Mouse (Mus musculus) forebrain, embryonic 11.5 days (tissue): ENCODE data around the gene Tenm4. TPM values are rescaled to one million over a fixed set of nuclear protein-coding genes. Genes with fewer than 3 reads are reported as not detected.

ENCODE experiments used
- ATAC-seq: fragments of 200-750 bp; cut with Nextera tagmentation; replicated peaks from 2 replicates; pipeline ENCODE4 v1.8.0; 2017; ENCODE audit warnings: moderate TSS enrichment; ENCODE audit not compliant: low FRiP score
- DNase-seq: peaks from one replicate; pipeline ENCODE4 v3.0.0-alpha.2; 2017; ENCODE audit warnings: low spot score
- H3K27ac ChIP-seq: fragments of 300-500 bp; sonication (generic); 2 replicates; pipeline ENCODE4 v1.5.1; 2014; ENCODE audit warnings: low read depth, low read length
- H3K27me3 ChIP-seq: fragments of 300-500 bp; sonication (generic); 2 replicates; pipeline ENCODE4 v1.6.1; 2014; ENCODE audit warnings: mild to moderate bottlenecking, low read length, mixed read lengths; ENCODE audit not compliant: control insufficient read depth, insufficient read depth
- H3K36me3 ChIP-seq: fragments of 300-500 bp; sonication (generic); 2 replicates; pipeline ENCODE4 v1.6.1; 2014; ENCODE audit warnings: mild to moderate bottlenecking, low read length, moderate library complexity, mixed read lengths; ENCODE audit not compliant: control insufficient read depth, insufficient read depth
- H3K4me1 ChIP-seq: fragments of 300-500 bp; sonication (generic); replicated peaks from 2 replicates; pipeline ENCODE4 v1.6.1; 2014; ENCODE audit warnings: low read length, mixed read lengths; ENCODE audit not compliant: control insufficient read depth, insufficient read depth
- H3K4me2 ChIP-seq: fragments of 300-500 bp; sonication (generic); 2 replicates; pipeline ENCODE4 v1.6.1; 2014; ENCODE audit warnings: low read depth, mild to moderate bottlenecking, low read length, moderate library complexity, mixed read lengths; ENCODE audit not compliant: severe bottlenecking
- H3K4me3 ChIP-seq: fragments of 300-500 bp; sonication (generic); 2 replicates; pipeline ENCODE4 v1.5.1; 2014; ENCODE audit warnings: low read depth, low read length
- H3K9ac ChIP-seq: fragments of 300-500 bp; sonication (generic); 2 replicates; pipeline ENCODE4 v1.6.1; 2014; ENCODE audit warnings: low read length
- H3K9me3 ChIP-seq: fragments of 300-500 bp; sonication (generic); 2 replicates; pipeline ENCODE4 v1.6.1; 2016; ENCODE audit warnings: low read length, mixed read lengths; ENCODE audit not compliant: control insufficient read depth
- WGBS: fragments of 180-500 bp; shearing (Covaris S2); extraction: QIAGEN DNeasy Blood & Tissue Kit; methylation state at CpG from one replicate; pipeline ENCODE4 v1.1.7; 2014; 5-methylcytosine and 5-hydroxymethylcytosine counted together
- polyA plus RNA-seq: library from polyadenylated mRNA; unstranded; fragments of >200 nt; fragmentation: Nextera tagmentation; extraction: Ambion mirVana; gene quantifications from 2 replicates; pipeline ENCODE4 v1.2.1, GENCODE M21; 2014

Gene Tenm4
- polyA plus RNA-seq, 1 experiment from 2014 or later, result 47.9 TPM

- no peaks in the 10 kb centered on the region for H3K9me3 ChIP-seq
- H3K27ac ChIP-seq, result no peak overlapping the region
- 67% methylated on average over 11 of the region's 11 CpGs for WGBS
Observed at GRCm38 (mm10) chr7:96400411-96400810, 229.4 kb downstream of the Tenm4 start.

GRCm38 (mm10) chr7:96406630-96407214 lies 235.7 kb downstream of the Tenm4 start:
- Histone ChIP-seq H3K27ac (no peak overlapping the region), H3K4me1 (peaks cover 1% of the 10 kb centered on the region; the same call in 1 of the 2 replicates), H3K4me3 (no peak overlapping the region), H3K36me3 (no peaks in the 10 kb centered on the region), H3K9ac (no peak overlapping the region), H3K27me3 (no peaks in the 10 kb centered on the region), H3K9me3 (no peaks in the 10 kb centered on the region), H3K4me2 (no peak overlapping the region)
- ATAC-seq, result no peak
- no peak for DNase-seq
- 77% methylated on average over 8 of the region's 8 CpGs for WGBS

More at GRCm38 (mm10) chr7:96400411-96400810, 229.4 kb downstream of the Tenm4 start:
- no peak for DNase-seq
- ATAC-seq, result no peak
- Histone ChIP-seq H3K9ac (no peak overlapping the region), H3K27me3 (no peaks in the 10 kb centered on the region), H3K4me2 (no peak overlapping the region), H3K4me1 (no peaks in the 10 kb centered on the region), H3K36me3 (no peaks in the 10 kb centered on the region), H3K4me3 (no peak overlapping the region)

- DNase-seq (no peak), ATAC-seq (peak; percentile 45; the same call in 1 of the 2 replicates)
- Histone ChIP-seq H3K9me3 (no peaks in the 10 kb centered on the region), H3K36me3 (no peaks in the 10 kb centered on the region), H3K27ac (no peak overlapping the region), H3K4me2 (no peak overlapping the region), H3K9ac (no peak overlapping the region), H3K27me3 (no peaks in the 10 kb centered on the region), H3K4me3 (no peak overlapping the region), H3K4me1 (peaks cover 1% of the 10 kb centered on the region; the same call in 1 of the 2 replicates)
- 55% methylated on average over 6 of the region's 6 CpGs for WGBS
Observed at GRCm38 (mm10) chr7:96408161-96408889, 237.3 kb downstream of the Tenm4 start.

- ATAC-seq (no peak), DNase-seq (no peak)
- no peaks in the 10 kb centered on the region for H3K36me3 ChIP-seq
- H3K9me3 ChIP-seq, result no peaks in the 10 kb centered on the region
- no peak overlapping the region for H3K4me2 ChIP-seq
- H3K4me3 ChIP-seq, result no peak overlapping the region
- H3K27me3 ChIP-seq, result no peaks in the 10 kb centered on the region
- WGBS, result 74% methylated on average over 11 of the region's 11 CpGs
- H3K27ac ChIP-seq, result no peak overlapping the region
- H3K4me1 ChIP-seq, result peaks cover 1% of the 10 kb centered on the region; the same call in 1 of the 2 replicates
- no peak overlapping the region for H3K9ac ChIP-seq
Observed at GRCm38 (mm10) chr7:96409323-96409880, 238.4 kb downstream of the Tenm4 start.

- Histone ChIP-seq H3K27ac (no peak overlapping the region), H3K4me2 (no peak overlapping the region), H3K4me1 (peaks cover 2% of the 10 kb centered on the region; the same call in 1 of the 2 replicates), H3K9me3 (no peaks in the 10 kb centered on the region), H3K4me3 (no peak overlapping the region), H3K36me3 (no peaks in the 10 kb centered on the region), H3K27me3 (no peaks in the 10 kb centered on the region), H3K9ac (no peak overlapping the region)
- no peak for ATAC-seq
- 42% methylated on average over 1 of the region's 1 CpGs for WGBS
- DNase-seq, result no peak
Observed at GRCm38 (mm10) chr7:96413822-96414221, 242.8 kb downstream of the Tenm4 start.

- Histone ChIP-seq H3K4me2 (no peak overlapping the region), H3K27ac (no peak overlapping the region), H3K9me3 (no peaks in the 10 kb centered on the region), H3K9ac (no peak overlapping the region), H3K27me3 (no peaks in the 10 kb centered on the region), H3K4me1 (0 out of 2 replicates have a peak, but pooled peaks cover 2% of the 10 kb centered on the region), H3K36me3 (no peaks in the 10 kb centered on the region), H3K4me3 (no peak overlapping the region)
- DNase-seq, result no peak
- 83% methylated on average over 9 of the region's 9 CpGs for WGBS
- ATAC-seq, result no peak
Observed at GRCm38 (mm10) chr7:96414290-96415055, 243.4 kb downstream of the Tenm4 start.

- Histone ChIP-seq H3K27ac (no peak overlapping the region), H3K9ac (no peak overlapping the region), H3K36me3 (no peaks in the 10 kb centered on the region), H3K4me2 (no peak overlapping the region), H3K9me3 (no peaks in the 10 kb centered on the region), H3K4me1 (0 out of 2 replicates have a peak, but pooled peaks cover 2% of the 10 kb centered on the region), H3K27me3 (no peaks in the 10 kb centered on the region), H3K4me3 (no peak overlapping the region)
- DNase-seq (no peak), ATAC-seq (no peak)
- WGBS, result 85% methylated on average over 13 of the region's 13 CpGs
Observed at GRCm38 (mm10) chr7:96417251-96418004, 246.4 kb downstream of the Tenm4 start.

GRCm38 (mm10) chr7:96418146-96418545 lies 247.1 kb downstream of the Tenm4 start:
- 0 out of 2 replicates have a peak, but pooled peaks cover 2% of the 10 kb centered on the region for H3K4me1 ChIP-seq
- no peaks in the 10 kb centered on the region for H3K9me3 ChIP-seq
- no peaks in the 10 kb centered on the region for H3K27me3 ChIP-seq
- no peaks in the 10 kb centered on the region for H3K36me3 ChIP-seq
- ATAC-seq (no peak), DNase-seq (no peak)
- no peak overlapping the region for H3K4me3 ChIP-seq
- no peak overlapping the region for H3K9ac ChIP-seq
- no peak overlapping the region for H3K27ac ChIP-seq
- H3K4me2 ChIP-seq, result no peak overlapping the region
- 80% methylated on average over 3 of the region's 3 CpGs for WGBS
